Mouse (Mus musculus) adrenal gland, postnatal 10 days (tissue): Measurements from ENCODE around the gene Gm10198. TPM values are rescaled to one million over a fixed set of nuclear protein-coding genes. Genes with fewer than 3 reads are reported as not detected.

ENCODE experiments used
- DNase-seq: peaks from one replicate; pipeline ENCODE4 v3.0.0; 2021; ENCODE audit warnings: mixed read lengths
- long read RNA-seq, 2 experiments: library from polyadenylated mRNA; stranded (forward); transcript quantifications; one replicate each; pipeline ENCODE4 v2.0.0; 2021
- total RNA-seq, 2 experiments: library from RNA; stranded (reverse); gene quantifications; 2 replicates each; pipeline ENCODE4 v1.2.3; 2021

The Gm10198 gene
- not detected for total RNA-seq
- long read RNA-seq, experiment 1, result 0 reads
- long read RNA-seq, experiment 2, result 0 reads

DNA sequence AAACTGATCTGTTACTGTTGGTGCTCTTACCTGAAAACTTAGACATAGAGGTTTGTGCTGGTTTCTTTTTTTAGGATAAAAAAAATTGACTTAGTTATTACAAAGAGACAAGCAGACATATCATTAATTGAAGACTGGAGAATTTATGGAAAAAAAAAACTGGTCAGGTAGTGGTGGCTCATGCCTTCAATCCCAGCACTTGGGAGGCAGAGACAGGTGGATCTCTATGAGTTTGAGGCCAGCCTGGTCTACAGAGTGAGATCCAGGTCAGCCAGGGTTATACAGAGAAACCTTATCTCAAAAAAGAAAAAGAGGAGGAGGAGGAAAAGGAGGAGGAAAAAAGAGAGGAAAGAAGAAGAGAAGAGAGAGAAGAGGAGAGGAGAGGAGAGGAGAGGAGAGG, at the start of gene Gm10198:
TSS of gene Gm10198 (plus strand) at position 301 of the 400 bp plus-strand sequence.
- no peak for DNase-seq

DNA sequence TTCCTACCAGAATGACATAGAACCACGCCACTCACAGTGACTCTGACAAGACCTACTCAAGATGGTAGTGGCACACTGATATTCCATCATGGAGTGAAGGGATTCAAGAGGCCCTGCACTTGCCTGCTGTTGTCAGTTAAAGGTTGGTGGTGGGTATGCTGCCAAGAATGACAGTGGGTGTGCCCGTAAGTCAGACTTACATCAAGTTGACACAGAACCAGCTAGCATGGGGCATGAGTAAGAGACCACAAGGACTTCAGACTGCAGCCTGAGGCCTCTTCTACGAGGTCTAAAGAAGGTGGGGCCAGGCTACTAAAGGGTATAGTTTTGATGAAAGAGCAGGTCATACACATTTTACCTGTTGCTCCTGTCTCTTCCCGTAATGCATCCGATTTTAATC, 47.3 kb upstream of the Gm10198 start:
- no peak for DNase-seq

DNA sequence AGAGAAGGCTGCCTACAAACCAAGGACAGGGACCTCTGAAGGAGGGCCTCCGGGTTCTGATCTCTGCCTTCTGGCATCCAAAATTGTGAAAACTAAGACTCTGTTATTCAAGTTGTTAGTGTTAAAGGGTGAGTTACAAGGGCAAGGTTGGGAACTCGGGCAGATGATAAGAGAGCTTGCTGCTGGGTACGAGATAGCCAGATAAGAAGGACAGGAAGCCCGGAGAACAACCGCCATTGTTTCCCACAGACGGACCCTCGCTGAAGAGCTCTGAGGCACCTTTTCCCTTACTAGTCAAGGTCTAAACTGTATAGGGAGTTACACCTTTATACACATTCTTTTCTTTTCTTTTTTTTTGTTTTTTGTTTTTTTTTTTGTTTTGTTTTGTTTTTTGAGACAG, 39.8 kb upstream of the Gm10198 start:
- no peak for DNase-seq

DNA sequence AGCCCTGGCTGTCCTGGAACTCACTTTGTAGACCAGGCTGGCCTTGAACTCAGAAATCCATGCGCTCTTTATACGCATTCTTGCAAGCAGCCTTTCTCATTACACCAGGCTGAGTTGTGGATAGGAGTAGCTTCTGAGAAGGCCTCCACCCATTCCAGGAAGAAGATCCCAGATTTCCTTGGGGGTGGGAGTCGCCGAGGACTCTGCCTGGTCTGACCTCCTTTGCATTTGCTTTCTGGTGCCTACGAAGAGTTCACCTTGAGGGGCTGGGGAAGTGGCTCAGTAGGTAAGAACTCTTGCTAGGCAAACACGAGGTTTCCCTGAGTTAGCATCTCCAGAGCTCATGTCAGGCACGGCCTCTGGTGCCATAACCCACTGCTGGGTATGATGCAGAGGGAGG, 39.4 kb upstream of the Gm10198 start:
- DNase-seq, result no peak

DNA sequence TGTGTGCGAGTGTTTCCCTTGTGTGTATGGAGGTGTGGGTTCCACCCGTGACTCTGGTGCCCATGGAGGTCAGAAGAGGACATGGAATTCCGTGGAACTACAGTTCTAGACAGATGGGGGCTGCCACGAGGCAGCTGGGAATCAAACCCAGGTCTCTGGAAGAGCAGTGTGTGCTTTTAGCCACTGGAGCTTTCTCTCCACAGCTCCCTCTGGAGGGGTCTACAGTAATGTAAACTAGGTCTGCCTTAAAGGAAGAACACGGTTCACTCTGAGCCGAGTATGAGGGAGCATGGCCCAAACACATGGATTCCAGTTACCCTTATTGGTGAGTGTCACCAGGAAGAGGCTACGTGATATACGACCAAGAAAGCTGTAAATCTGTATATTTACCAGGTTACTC, 38.6 kb upstream of the Gm10198 start:
- DNase-seq, result no peak

DNA sequence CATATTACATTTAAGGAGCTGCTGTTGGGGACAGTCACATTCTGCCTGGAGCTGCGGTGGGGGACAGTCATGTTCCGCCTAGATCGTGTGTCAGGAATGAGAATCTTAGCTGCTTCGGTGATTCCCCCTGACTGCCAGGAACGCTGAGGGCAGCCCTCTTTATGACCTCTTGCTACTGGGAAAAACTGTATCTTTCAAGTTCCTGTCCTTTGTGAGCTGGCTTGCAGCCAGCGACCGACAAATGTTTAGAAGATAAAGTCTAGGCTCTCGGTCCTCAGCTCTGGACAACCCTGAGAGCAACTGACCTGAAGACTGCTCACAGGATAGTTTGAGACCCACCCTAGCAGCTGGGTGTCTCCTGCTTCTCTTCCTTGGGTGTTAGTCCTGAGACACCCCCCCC, 37.3 kb upstream of the Gm10198 start:
- peak; percentile 26 for DNase-seq

DNA sequence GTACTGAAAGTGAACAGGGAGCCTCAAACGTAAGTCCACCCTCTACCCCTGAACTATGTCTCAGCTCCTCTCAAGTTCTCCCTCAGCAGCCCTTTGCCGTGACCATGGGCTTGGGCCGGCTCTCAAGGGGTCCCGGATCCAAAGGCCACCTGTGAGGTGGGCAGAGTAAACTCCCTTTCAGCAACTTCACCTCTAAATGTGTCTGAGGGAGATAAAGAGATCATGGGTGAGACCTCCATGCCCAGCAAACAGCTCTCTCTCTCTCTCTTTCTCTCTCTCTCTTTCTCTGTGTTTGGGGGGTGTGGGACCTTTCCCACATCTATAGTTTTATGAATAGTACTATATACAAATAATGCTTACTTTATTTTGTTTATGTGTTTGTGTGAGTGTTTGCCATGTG, 36.2 kb upstream of the Gm10198 start:
- no peak for DNase-seq

DNA sequence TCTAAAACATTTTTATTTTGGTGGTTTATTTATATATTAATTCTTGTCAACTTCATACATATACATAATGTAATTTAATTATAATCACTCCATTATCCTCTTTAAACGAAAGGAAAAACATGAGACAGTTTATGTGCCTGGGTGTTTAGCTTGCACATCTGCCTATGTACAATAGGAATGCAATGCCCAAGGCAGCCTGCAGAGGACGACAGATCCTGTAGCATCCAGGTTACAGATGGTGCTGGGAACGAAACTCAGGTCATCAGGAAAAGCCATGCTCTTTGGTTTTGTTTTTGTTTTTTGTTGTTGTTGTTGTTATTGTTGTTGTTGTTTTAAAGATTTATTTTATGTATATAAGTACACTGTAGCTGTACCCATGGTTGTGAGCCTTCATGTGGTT, 32.4 kb upstream of the Gm10198 start:
- no peak for DNase-seq

DNA sequence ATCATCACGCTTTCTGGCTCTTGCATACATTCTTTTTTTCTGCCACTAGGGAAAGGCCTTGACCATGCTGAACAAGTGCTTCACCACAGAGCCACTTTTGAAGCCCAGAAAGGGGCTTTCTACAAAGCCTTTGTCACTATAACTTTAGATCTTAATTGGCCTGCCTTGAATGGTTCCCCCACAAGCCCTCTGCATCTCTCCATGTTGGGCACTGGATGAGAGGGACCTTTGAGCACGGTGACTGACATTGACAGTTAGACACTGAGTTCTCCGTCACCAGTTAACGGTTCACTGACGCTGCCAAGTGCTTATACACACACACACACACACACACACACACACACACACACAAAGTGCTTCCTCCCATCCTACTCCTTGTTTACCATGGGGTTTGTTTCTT, 30.0 kb upstream of the Gm10198 start:
- DNase-seq, result no peak

DNA sequence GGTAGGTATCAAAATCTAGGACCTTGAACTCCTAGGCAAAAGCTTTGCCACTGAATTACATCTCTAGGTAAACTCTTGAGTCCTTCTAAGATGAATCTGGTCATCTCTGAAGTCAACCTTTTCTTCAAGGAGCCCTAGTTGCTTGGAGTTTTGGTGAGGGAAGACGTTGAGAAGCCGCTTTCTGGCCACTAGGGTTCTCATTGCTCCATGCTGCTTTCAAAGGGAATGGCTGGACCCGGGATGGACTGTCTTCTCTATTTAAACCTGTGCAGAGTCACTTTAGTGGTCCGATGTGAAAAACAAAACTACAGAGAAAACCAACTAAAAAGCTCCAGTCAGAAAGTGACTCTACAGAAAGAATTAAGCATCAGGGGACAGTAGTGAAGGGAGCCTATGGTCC, 18.4 kb upstream of the Gm10198 start:
- DNase-seq, result peak; percentile 18

DNA sequence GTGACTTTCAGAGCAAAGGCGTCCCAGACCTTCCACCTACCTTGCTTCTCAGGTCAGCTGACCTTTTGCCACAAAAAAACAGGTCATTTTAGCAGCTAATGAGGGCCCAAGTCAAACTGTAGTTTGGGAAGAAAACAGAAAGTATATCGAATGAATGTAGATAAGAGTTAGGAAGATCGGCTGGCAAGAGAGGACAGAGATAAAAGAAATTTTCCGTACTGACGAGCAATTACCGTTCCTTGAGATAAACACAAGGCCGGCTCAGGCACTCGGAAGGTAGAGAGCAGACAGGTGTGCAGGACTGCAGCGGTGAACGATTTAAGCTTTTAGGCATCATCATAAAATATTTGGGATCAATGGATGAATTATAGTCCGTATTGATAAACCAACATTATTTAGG, 15.4 kb upstream of the Gm10198 start:
- no peak for DNase-seq

DNA sequence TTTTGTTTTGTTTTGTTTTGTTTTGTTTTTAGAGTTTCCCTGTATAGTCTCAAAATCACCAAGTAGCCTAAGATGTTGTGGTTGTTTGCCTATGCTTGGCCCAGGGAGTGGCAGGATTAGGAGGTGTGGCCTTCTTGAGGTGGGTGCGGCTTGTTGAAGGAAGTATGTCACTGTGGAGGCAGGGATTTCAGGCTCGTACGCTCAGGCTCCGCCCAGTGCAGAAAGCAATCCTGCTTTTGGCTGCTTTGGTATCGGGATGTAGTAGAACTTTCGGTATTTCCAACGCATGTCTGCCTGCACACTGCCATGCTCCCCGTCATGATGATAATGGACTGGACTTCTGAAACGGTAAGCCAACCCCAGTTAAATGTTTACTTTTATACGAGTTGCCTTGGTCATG, 12.5 kb upstream of the Gm10198 start:
- DNase-seq, result no peak

DNA sequence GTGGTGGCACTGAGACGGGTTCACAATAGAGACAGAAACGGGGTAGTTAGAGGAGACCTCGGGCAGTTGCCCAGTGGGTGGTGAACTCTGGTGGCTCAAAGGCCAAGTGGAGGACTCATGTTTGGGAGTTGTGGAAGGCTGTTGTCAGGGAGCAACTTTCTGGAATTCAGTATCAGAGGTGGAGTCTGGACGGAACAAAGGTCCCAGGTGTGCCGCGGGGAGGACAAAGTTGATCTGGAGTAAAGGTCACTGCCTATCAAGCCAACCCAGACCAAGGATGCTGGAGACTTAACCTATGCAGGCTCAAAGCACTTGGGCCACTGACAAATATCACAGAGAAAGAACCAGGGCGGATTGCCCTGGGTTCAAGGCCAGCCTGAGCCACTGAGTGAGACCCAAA, 5.5 kb downstream of the Gm10198 start:
- no peak for DNase-seq

DNA sequence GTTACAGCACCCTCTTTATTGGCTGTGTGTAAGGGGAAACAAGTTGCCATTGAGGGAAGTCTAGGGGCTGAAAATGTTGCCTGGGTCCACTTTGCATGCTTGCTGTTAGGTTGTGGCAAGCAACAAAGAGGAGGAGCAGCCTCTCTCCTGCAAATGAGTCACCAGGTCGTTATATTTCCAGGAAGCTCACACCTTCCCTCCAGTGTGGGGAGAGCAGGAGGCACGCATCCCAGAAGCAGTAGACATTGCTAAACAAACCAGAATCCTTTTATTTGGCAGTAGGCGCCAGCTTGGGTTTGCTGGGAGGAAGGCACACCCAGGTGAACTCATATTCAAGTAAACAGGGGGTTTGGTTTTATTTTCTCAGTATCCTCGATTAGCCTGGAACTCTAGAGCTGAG, 8.8 kb downstream of the Gm10198 start:
- DNase-seq, result no peak

DNA sequence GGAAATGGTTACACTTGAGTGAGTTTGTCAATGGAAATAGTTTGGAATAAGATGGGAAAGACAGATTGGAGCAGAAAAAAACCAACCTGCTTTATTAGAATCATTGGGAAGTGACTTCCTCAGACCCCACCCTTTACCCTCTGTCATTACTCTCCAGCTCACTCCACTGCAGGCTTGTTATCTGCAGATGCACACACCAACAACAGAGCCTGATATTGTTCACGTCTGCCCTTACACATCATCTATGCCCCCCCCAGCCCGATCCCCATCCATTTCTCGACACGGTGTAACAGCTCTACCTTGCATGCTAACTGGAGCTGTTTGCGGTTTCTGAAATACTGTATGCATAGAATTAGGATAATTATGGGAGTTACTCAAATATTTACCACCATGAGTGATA, 12.2 kb downstream of the Gm10198 start:
- DNase-seq, result no peak

DNA sequence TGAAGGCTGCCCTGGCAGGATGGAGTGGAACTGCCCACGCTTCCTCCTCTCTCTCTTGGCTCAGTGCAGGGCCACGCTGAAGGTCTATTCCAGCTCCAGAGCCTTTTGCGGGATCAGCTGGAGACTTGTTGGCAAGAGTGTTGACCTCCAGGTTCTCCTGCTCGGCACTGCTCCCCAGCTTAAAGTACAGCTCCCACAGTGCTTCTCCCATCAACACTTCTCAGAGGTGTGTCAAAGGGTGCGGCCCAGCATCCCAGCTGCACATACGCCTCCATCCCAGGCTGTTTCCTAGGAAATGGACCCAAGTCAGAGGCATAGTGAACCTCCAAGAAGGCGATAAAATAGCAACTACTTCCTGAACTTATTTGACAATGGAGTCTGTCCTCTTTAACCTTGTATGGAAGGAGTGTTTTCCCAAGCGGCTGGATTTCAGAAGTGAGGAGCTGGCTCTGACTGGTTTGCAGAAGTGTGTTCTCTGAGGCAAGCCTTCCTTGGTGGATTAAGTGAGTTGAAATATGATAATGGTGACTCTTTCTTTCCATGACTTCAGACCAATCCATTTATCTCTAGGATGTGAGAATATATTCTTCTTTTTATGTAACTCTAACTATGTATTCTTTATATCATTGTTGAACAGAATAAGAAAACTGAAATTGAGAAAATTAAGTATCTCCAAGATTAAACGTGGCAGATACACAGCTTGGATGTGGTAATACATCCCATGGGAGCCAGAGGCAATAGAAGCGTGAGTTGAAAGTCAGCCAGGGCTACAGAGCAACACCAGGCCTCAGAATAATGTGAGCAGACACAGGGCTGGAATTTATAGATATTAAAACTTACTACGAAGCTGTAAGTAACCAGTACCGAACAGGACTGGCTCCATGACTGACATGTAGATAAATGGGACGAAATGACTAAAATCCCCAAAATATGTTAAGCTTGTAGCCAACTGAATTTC, 23.9 kb downstream of the Gm10198 start:
- peak; percentile 36 for DNase-seq

DNA sequence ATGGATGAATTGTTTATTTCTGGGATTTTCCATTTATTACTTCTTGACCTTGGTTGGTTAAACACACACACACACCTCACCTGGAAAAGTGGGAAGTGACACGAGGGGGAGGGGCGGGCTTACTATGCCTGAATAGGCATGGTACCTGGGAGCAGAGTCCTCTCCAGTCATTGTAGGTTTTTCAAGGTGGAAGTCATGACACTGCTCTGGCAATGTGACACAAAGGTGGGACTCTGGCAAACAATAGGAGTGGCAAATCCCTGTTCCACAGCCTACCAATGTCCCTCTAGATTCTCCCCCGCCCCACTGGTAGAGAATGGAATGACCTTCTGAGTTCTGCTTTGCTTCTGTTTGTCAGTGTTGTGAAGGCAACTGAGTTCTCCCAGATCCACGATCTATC, 27.8 kb downstream of the Gm10198 start:
- DNase-seq, result no peak

DNA sequence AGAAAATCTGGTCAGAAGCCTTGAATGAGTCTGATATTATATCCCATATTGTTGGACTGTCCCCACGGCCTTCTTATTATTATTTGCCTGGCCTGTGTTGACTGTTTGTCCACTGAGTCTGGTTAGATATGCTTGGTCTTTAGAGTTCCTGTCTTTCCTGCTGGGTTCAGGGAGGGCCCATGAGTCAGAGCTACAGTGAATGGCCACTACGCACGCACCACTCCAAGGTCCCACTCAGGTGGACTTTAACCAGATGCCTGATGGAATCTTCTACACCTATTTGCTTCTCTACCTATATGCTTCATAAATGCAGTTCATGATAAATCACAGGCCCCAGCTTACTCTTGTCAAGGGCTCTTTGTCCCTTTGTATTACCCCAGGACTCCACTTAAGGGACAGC, 29.8 kb downstream of the Gm10198 start:
- DNase-seq, result no peak

DNA sequence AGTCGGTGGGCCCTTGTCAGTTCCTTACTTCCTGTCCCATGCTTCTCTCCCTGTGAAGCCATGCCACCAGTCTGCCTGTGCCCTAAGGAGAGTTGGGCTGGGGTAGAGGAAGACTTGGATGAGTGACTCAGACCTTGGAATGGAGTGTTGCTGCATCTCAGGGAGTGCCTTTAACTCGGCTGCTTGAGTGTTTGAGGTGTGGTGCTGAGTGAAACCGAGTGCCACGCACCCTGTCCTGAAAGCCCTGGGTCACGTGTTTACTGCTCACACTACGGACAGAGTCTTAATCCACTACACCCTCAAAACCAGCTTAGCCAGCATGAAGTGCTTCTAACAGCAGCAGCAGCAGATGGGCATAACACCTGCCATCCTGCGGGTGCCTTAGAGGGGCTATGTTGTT, 30.5 kb downstream of the Gm10198 start:
- no peak for DNase-seq

DNA sequence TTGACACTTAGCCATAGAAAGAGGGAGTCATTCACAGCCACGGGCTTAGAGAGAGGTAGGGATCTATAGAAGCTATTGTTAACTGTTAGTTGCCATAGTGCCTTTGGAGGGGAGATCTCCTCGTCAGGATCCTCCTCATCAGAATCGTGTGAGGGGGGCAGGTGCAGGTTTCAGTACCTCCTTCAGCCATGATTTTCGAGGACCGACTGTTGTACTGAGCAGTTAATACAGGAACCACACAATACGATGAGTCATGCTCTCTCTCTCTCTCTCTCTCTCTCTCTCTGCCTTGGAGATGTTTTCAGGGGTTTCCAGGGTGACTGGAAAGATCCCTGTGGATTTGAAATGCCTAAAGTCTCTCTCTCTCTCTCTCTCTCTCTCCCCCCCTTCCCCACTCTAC, 31.5 kb downstream of the Gm10198 start:
- no peak for DNase-seq

DNA sequence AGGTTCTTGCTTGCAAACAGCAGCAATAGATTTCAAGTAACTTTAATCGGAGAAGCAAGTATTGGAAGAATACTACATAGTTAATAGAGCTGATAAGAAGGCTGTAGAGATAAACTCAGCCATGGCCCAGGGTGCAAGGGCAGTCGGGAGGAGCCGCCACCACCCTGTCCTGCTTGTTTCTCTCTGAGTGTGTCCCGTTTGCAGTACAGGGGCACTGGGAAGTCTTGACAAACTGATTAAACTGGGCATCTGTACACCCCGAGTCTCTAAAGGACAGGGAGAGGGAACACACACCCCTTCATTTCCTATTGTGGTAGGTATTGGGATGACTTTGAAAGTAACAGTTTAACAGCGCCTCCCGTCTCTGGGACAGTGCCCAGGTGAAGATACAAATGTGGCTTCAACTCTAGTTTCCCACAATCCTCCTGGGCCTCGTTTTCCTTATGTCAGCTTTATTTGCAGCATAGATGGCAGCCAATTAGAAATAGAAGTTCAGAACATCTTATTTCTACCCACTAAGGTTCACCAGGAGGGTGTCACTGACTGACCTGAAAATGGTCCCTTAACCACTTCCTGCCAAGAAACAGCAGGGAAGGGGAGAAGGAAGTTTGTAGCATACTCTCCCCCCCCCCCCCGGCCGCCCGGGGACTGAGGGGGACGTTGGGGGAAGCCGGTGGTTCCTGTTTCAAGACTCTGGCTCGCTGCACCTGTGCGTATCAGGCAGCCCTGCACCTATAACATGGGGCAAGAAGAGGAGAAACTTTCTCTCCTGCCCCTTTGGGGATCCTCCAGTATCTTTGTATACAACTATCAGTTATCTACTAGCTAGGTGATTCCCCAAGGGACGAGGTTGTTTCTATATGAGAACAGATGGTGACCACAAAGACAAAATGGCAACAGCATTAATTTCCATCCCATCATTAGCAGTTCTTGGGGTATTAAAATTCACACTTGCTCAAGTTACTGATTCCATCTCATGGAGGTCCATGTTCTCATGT, 41.9 kb downstream of the Gm10198 start:
- DNase-seq, result no peak

DNA sequence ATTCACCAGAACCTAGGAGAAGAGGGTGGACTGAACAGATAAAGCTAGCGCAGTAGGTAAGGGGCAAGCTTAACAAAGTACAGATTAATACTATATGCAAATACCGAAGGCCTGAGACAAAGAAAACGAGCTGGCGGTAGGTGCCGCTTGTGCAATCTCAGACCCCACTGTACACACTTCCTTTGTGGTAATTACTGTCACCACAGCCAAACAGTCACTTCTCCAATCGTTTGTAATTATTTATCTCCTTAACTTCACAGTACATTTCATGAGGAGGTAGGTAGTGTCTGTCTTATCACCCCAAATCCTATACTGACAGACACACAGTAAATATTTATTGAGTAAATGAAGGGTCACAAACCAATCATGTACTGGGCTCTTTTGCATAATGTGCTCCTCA, 47.7 kb downstream of the Gm10198 start:
- no peak for DNase-seq
